Mouse (Mus musculus) liver, embryonic 11.5 days (tissue): ENCODE measurements around the gene Ppm1g. TPM values are rescaled to one million over a fixed set of nuclear protein-coding genes. Genes with fewer than 3 reads are reported as not detected.
A peak's percentile ranks its signal among the peaks of the same experiment; 100 is the strongest.

Experiments
- ATAC-seq: fragments of 200-750 bp; cut with Nextera tagmentation; replicated peaks from 2 replicates; pipeline ENCODE4 v1.8.0; 2017; ENCODE audit warnings: moderate number of reproducible peaks, mild to moderate bottlenecking, moderate TSS enrichment, moderate library complexity; ENCODE audit not compliant: low FRiP score
- DNase-seq: peaks from one replicate; pipeline ENCODE4 v3.0.0-alpha.2; 2017; ENCODE audit warnings: low spot score
- H3K27ac ChIP-seq: fragments of 300-500 bp; sonication (generic); 2 replicates; pipeline ENCODE4 v1.5.1; 2014; ENCODE audit warnings: mild to moderate bottlenecking, low read depth, low read length, control low read depth
- H3K27me3 ChIP-seq: fragments of 300-500 bp; sonication (generic); replicated peaks from 2 replicates; pipeline ENCODE4 v1.6.1; 2014; ENCODE audit warnings: low read length, mixed read lengths; ENCODE audit not compliant: control insufficient read depth, insufficient read depth
- H3K36me3 ChIP-seq: fragments of 300-500 bp; sonication (generic); 2 replicates; pipeline ENCODE4 v1.6.1; 2014; ENCODE audit warnings: mild to moderate bottlenecking, low read length, moderate library complexity, mixed read lengths; ENCODE audit not compliant: control insufficient read depth, insufficient read depth
- H3K4me1 ChIP-seq: fragments of 300-500 bp; sonication (generic); replicated peaks from 2 replicates; pipeline ENCODE4 v1.6.1; 2014; ENCODE audit warnings: low read length, mixed read lengths; ENCODE audit not compliant: control insufficient read depth, insufficient read depth
- H3K4me2 ChIP-seq: fragments of 300-500 bp; sonication (generic); 2 replicates; pipeline ENCODE4 v1.6.1; 2014; ENCODE audit warnings: mild to moderate bottlenecking, control low read depth, moderate library complexity
- H3K4me3 ChIP-seq: fragments of 300-500 bp; sonication (generic); 2 replicates; pipeline ENCODE4 v1.5.1; 2014; ENCODE audit warnings: low read depth, low read length, control low read depth
- H3K9ac ChIP-seq: fragments of 300-500 bp; sonication (generic); 2 replicates; pipeline ENCODE4 v1.6.1; 2014; ENCODE audit warnings: low read depth, low read length, control low read depth
- H3K9me3 ChIP-seq: fragments of 300-500 bp; sonication (generic); 2 replicates; pipeline ENCODE4 v1.6.1; 2016; ENCODE audit warnings: low read length, inconsistent platforms, mixed read lengths; ENCODE audit not compliant: control insufficient read depth
- WGBS: fragments of 180-500 bp; shearing (Covaris S2); extraction: QIAGEN DNeasy Blood & Tissue Kit; methylation state at CpG from one replicate; pipeline ENCODE4 v1.1.7; 2014; 5-methylcytosine and 5-hydroxymethylcytosine counted together
- polyA plus RNA-seq: library from polyadenylated mRNA; unstranded; fragments of >200 nt; fragmentation: Nextera tagmentation; extraction: Ambion mirVana; gene quantifications from 2 replicates; pipeline ENCODE4 v1.2.1, GENCODE M21; 2014

Gene Ppm1g
- polyA plus RNA-seq, 1 experiment from 2014 or later = 220 TPM

DNA sequence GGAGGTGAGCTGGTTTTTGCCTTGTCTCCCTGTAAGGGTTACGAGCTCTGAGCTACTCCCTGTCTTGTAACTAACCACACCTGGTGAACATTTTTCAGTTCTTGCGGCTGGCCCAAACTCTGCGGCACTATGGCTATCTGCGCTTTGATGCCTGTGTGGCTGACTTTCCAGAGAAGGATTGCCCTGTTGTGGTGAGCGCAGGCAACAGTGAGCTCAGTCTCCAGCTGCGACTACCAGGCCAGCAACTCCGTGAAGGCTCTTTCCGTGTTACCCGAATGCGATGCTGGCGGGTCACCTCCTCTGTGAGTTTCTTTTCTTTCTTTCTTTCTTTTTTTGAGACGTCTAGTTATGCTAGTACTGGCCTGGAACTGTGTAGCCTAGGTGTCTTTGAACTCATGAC is 23.4 kb downstream of the Ppm1g start:
- ATAC-seq (no peak), DNase-seq (no peak)
- WGBS = 94% methylated on average over 12 of the region's 12 CpGs

DNA sequence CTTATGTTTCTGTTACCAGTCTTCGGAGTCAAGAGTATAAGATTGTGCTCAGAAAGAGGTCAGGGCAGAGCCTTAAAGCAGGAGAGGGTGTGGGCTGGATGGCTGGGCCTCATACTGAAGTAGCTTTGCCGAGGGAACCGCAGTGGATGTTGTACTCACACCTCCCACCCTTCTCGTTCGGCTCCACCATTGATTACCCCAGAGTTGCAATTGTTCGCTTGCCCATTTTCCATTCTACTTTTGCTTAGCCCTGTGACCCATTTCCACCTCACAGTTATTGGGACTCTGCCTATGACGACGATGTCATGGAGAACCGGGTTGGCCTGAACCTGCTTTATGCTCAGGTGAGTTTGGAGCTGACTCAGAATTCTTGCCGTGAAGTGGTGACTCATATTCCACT is 24.3 kb downstream of the Ppm1g start:
- Histone ChIP-seq H3K4me3 (no peak overlapping the region), H3K9ac (no peak overlapping the region), H3K9me3 (peaks cover 5% of the 10 kb centered on the region), H3K4me1 (peaks cover 22% of the 10 kb centered on the region), H3K36me3 (peaks cover 54% of the 10 kb centered on the region), H3K4me2 (no peak overlapping the region), H3K27me3 (no peaks in the 10 kb centered on the region), H3K27ac (no peak overlapping the region)
- WGBS = 90% methylated on average over 10 of the region's 10 CpGs
- ATAC-seq (no peak), DNase-seq (no peak)

More for the DNA sequence above, 23.4 kb downstream of the Ppm1g start:
- Histone ChIP-seq H3K36me3 (peaks cover 52% of the 10 kb centered on the region), H3K4me2 (no peak overlapping the region), H3K9me3 (peaks cover 5% of the 10 kb centered on the region), H3K4me1 (peaks cover 20% of the 10 kb centered on the region), H3K9ac (no peak overlapping the region), H3K27ac (no peak overlapping the region), H3K4me3 (no peak overlapping the region), H3K27me3 (no peaks in the 10 kb centered on the region)

DNA sequence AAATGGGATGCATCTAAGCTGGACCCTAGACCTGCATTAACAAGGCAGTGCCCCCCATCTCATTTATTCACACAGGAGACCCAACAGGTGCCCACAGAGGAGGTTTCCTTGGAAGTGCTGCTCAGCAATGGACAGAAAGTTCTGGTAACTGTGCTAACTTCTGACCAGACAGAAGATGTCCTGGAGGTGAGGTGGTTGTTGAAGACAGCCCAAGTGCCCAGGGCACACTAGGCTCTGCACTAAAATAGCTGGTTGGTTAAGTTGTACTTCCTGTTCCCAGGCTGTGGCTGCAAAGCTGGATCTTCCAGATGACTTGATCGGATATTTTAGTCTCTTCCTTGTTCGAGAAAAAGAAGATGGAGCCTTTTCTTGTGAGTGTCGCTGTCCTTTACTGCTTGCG is 24.8 kb downstream of the Ppm1g start:
- DNase-seq (no peak), ATAC-seq (no peak)
- Histone ChIP-seq H3K27me3 (no peaks in the 10 kb centered on the region), H3K4me3 (no peak overlapping the region), H3K9ac (no peak overlapping the region), H3K9me3 (peaks cover 5% of the 10 kb centered on the region), H3K27ac (no peak overlapping the region), H3K4me2 (no peak overlapping the region), H3K4me1 (peaks cover 18% of the 10 kb centered on the region), H3K36me3 (peaks cover 59% of the 10 kb centered on the region)
- 93% methylated on average over 4 of the region's 4 CpGs for WGBS

DNA sequence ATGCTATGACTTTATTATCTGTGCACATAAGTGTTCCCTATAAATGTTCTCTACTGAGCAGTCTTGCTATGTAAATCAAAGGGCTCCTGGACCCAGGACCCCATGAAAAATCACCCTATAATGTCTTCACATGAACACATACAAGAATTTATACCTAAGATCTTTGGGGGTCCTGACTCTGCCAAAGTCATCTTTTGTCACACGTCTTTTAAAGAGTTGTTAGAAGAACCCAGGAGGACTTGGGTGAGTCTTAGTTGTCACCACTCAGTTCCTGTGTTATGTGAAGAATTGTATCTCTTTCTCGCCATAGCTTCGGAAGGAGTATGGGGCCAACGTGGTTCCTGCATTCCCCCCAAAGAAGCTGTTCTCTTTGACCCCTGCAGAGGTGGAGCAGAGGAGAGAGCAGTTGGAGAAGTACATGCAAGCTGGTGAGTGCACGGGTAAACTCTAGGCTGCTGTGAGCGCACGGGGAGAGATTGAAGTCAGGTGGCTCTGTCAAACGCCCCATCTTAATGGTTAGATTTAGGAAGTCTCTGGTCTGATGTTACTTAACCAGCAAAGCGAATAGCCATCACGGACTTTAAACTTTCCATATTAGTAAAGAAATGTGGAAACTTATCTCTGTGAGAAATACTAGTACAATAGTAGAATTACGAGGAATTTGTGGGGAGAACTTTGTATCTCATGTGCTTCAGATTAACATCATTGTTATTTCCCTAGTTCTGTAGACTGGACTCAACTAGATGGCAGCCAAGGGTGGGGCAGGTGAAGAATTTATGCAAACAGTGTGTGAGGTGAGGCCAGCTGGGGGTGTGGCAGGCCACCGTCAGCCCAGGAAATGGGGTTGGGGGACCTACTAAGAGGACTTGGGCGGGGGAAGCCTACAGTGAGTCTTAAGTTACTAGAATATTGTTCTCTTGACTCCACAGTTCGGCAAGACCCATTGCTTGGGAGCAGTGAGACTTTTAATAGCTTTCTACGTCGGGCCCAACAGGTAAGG is 25.7 kb downstream of the Ppm1g start:
- WGBS = 91% methylated on average over 16 of the region's 16 CpGs
- no peaks in the 10 kb centered on the region for H3K9me3 ChIP-seq
- H3K4me1 ChIP-seq = peaks cover 13% of the 10 kb centered on the region
- no peak for ATAC-seq
- peaks cover 59% of the 10 kb centered on the region for H3K36me3 ChIP-seq
- DNase-seq = no peak
- peak overlapping the region; percentile 80 for H3K4me3 ChIP-seq
- H3K4me2 ChIP-seq = peak overlapping the region; percentile 87
- no peaks in the 10 kb centered on the region for H3K27me3 ChIP-seq
- no peak overlapping the region for H3K27ac ChIP-seq
- peak overlapping the region; percentile 2; the same call in 1 of the 2 replicates for H3K9ac ChIP-seq

DNA sequence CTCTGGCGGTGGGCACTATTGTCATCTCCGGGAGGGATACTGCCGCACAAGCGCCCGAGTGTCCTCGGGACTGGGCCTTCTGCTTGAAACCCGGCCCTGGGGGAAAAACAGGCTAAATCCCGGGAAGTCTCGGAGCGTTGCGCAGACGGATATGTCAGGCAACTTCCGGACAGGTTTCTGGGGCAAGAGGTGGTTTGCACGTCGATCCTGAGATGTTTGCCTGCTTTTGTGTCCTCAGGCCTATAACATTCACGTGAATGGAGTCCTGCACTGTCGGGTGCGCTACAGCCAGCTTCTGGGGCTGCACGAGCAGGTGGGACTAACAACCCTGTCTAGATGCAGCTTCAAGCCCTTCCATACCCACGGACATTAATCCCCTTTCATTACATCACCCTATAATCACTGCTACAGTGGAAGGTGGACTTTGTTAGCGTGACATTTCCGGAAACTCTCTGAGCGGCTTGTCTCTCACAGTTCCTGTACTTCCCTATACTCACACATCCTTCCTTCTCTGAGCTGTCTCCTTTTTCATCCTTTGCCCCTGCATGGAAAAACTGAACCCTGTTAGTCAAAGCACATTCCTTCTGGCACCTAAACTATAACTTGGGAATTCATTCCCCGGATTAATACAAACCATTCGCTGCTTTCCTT is 26.7 kb downstream of the Ppm1g start:
- Histone ChIP-seq H3K4me3 (peak overlapping the region; percentile 80), H3K4me2 (peak overlapping the region; percentile 87), H3K4me1 (peaks cover 13% of the 10 kb centered on the region), H3K27ac (peak overlapping the region; percentile 65), H3K27me3 (no peaks in the 10 kb centered on the region), H3K9me3 (no peaks in the 10 kb centered on the region), H3K36me3 (peaks cover 55% of the 10 kb centered on the region), H3K9ac (peak overlapping the region; percentile 85)
- DNase-seq (no peak), ATAC-seq (no peak)
- WGBS = 8% methylated on average over 25 of the region's 25 CpGs

DNA sequence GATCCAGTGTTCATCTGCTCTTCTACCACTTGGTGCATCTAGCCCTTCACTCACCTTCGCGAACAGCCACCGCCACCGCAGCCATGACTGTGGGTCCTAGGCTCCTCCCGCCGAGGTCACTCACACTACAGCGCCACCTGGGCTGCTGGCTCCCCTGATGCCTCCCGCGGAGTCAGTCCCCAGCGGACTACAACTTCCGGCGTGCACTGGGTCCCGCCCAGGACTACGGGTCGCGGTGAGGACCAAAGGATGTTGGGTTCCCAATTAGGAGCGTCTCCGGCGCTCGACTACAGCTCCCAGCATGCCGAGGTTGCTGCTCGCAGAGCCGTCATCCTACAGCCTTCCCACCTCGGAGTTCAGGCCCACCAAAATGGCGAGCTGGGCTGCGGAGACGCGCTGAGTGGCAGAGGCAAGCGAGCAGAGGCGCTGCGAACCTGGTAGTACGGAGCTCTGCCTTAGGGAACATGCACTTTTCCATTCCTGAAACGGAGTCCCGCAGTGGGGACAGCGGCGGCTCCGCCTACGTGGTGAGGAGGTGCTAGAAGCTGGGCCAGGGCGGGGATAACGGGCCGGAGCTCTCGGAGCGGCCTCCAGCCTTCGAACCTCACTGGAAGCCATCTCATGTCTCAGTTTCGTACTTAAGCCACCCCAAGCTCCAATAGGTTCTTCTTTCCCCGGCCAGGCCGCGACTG is 27.4 kb downstream of the Ppm1g start, which contains the start of the genes Snx17 and Eif2b4:
TSS of gene Snx17 (plus strand) at position 289 of the 692 bp plus-strand sequence.
TSS of gene Eif2b4 (minus strand) at position 492 of the 692 bp plus-strand sequence.
- Histone ChIP-seq H3K9ac (peak within 1 kb of the TSS; percentile 85), H3K4me2 (peak within 1 kb of the TSS; percentile 87), H3K9me3 (no peaks in the 10 kb centered on the region), H3K4me1 (peaks cover 13% of the 10 kb centered on the region), H3K4me3 (peak within 1 kb of the TSS; percentile 80), H3K27me3 (no peaks in the 10 kb centered on the region), H3K36me3 (peaks cover 56% of the 10 kb centered on the region), H3K27ac (peak within 1 kb of the TSS; percentile 65)
- WGBS = under 1% methylated on average over 48 of the region's 48 CpGs
- ATAC-seq (peak; percentile 94), DNase-seq (peak; percentile 99)

DNA sequence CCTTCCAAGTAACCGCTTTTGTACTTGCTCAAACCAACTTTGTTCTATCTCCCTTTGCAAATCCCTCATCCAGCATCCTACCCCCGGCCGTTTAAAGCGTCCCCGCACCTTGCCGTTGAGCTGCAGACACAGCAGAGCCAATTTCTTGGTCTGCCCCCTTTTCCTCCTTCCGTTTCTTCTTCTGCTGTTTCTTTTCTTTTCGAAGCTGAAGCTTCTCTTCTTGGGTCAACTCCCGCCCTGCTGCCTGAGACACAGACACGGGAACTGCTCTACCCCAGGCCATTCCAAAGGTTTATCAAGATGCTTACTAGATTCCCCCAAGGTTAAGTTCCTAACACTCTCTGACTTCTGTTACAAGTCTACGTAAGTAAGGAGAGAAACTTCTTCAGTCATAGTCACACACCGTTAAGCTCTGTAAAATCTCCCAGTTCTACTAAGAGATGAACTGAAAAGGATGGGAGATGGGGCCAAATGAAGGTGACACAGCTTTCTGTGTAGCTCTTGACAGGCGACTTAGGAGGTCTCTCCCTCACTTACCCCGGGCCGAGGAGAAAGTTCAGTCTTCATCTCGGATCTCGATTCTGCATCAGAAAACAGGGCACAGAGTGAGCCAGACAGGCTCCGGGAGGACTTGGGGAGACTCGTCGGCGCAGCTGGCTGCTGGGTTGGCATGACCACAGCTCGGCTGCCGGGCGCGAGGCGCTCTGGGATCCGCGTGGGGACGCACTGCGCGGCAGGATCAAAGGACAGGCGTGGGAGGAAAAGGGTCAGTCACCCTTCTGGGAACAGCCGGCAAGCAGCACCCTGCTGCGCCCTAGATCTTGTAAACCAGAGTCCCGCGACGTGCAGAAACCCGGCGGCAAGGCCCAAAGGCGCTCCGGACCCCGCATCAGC is 28.2 kb downstream of the Ppm1g start:
- no peak for DNase-seq
- WGBS = 12% methylated on average over 42 of the region's 42 CpGs
- H3K36me3 ChIP-seq = peaks cover 57% of the 10 kb centered on the region

More for the DNA sequence above, 28.2 kb downstream of the Ppm1g start:
- Histone ChIP-seq H3K9ac (peak overlapping the region; percentile 74), H3K4me1 (peaks cover 13% of the 10 kb centered on the region), H3K27me3 (no peaks in the 10 kb centered on the region), H3K4me2 (peak overlapping the region; percentile 73), H3K9me3 (no peaks in the 10 kb centered on the region), H3K27ac (peak overlapping the region; percentile 53), H3K4me3 (peak overlapping the region; percentile 80)
- ATAC-seq = peak; percentile 58
